8 mouse cellular contexts compared by ENCODE assay signal in genomic region chr8:83724697-83725482, GRCm38 (mm10). TPM values are rescaled to one million over a fixed set of nuclear protein-coding genes. Genes with fewer than 3 reads are reported as not detected.
DNase-seq lines count a peak whose midpoint lies in the region; ATAC-seq and TF ChIP-seq lines count a peak whose summit lies in the region.

No protein-coding gene starts in this region.

- no peak overlapping the region for H3K4me3 ChIP-seq in forebrain, postnatal 0 days (ENCODE audit: low read depth, low read length)
- no peak overlapping the region for H3K4me3 ChIP-seq in hindbrain, embryonic 10.5 days
- no peak overlapping the region for H3K4me3 ChIP-seq in lung, embryonic 15.5 days

- no peaks in the 10 kb centered on the region for H3K9me3 ChIP-seq in forebrain, postnatal 0 days (ENCODE audit: low read length)
- no peaks in the 10 kb centered on the region for H3K9me3 ChIP-seq in hindbrain, embryonic 10.5 days
- H3K9me3 ChIP-seq in lung, embryonic 15.5 days, result no peaks in the 10 kb centered on the region

- no peaks in the 10 kb centered on the region for H3K27me3 ChIP-seq in forebrain, postnatal 0 days (ENCODE audit: insufficient read depth, low read length)
- H3K27me3 ChIP-seq in hindbrain, embryonic 10.5 days (ENCODE audit: insufficient read depth, poor library complexity, severe bottlenecking), result no peaks in the 10 kb centered on the region
- no peaks in the 10 kb centered on the region for H3K27me3 ChIP-seq in lung, embryonic 15.5 days

- peak; percentile 84 for ATAC-seq in forebrain, postnatal 0 days
- ATAC-seq in lung, embryonic 15.5 days (ENCODE audit: borderline replicate concordance, extremely low read depth, low FRiP score, low TSS enrichment), result peak; percentile 57; the same call in 1 of the 2 replicates

- H3K9ac ChIP-seq in forebrain, postnatal 0 days, result no peak overlapping the region
- H3K9ac ChIP-seq in lung, embryonic 15.5 days, result no peak overlapping the region

- H3K36me3 ChIP-seq in forebrain, postnatal 0 days (ENCODE audit: insufficient read depth), result peaks cover 61% of the 10 kb centered on the region
- H3K36me3 ChIP-seq in hindbrain, embryonic 10.5 days, result peaks cover 66% of the 10 kb centered on the region
- H3K36me3 ChIP-seq in lung, embryonic 15.5 days, result peaks cover 78% of the 10 kb centered on the region

- H3K27ac ChIP-seq in forebrain, postnatal 0 days (ENCODE audit: low read depth, low read length), result no peak overlapping the region
- H3K27ac ChIP-seq in hindbrain, embryonic 10.5 days, result no peak overlapping the region
- H3K27ac ChIP-seq in lung, embryonic 15.5 days, result no peak overlapping the region

- H3K4me1 ChIP-seq in forebrain, postnatal 0 days (ENCODE audit: insufficient read depth), result no peaks in the 10 kb centered on the region
- no peaks in the 10 kb centered on the region for H3K4me1 ChIP-seq in hindbrain, embryonic 10.5 days (replicated peaks)
- no peaks in the 10 kb centered on the region for H3K4me1 ChIP-seq in lung, embryonic 15.5 days

- peak; percentile 95 for TF ChIP-seq CTCF in forebrain, postnatal 0 days (IDR thresholded peaks at IDR 0.05; ENCODE audit: low read depth)

- peak; percentile 94 for DNase-seq in ES-CJ7 (ENCODE audit: low read depth, low spot score)
- DNase-seq in cerebellum, adult 11-12 months, result peak; percentile 71
- DNase-seq in forebrain, postnatal 0 days, result peak; percentile 73
- peak; percentile 76 for DNase-seq in hindbrain, embryonic 10.5 days (ENCODE audit: low spot score)
- peak; percentile 76 for DNase-seq in layer of hippocampus, adult 9-11 months
- peak; percentile 69 for DNase-seq in ovary, adult 18-20 months (ENCODE audit: low spot score)
- peak; percentile 90 for DNase-seq in thymus, postnatal 14 days

- no peak overlapping the region for H3K4me2 ChIP-seq in forebrain, postnatal 0 days (ENCODE audit: low read depth)
- no peak overlapping the region for H3K4me2 ChIP-seq in lung, embryonic 15.5 days

- WGBS in forebrain, postnatal 0 days, result 41% methylated on average over 15 of the region's 15 CpGs
- 57% methylated on average over 15 of the region's 15 CpGs for WGBS in hindbrain, embryonic 10.5 days
- 39% methylated on average over 15 of the region's 15 CpGs for WGBS in lung, embryonic 15.5 days

RNA-seq across cellular contexts. Expression of gene Ddx39, which starts 9.9 kb away (rescaled TPM):
- 54.1 and 58.4 TPM in 2 replicates for total RNA-seq in forebrain, postnatal 0 days (2014; rRNA removed)
- 76.3 and 79.5 TPM in 2 replicates for polyA plus RNA-seq in forebrain, postnatal 0 days (2015; fragmentation: Nextera tagmentation; extraction: Ambion mirVana)
- 253 and 322 TPM in 2 replicates for polyA plus RNA-seq in hindbrain, embryonic 10.5 days (2016; fragmentation: Nextera tagmentation; extraction: Ambion mirVana)
- polyA plus RNA-seq in lung, embryonic 15.5 days (2015; fragmentation: Nextera tagmentation; extraction: Ambion mirVana), result 186 and 187 TPM in 2 replicates

RNA-seq across cellular contexts. Expression of gene Adgre5, which starts 16.2 kb away (rescaled TPM):
- 9.2 and 9.9 TPM in 2 replicates for total RNA-seq in forebrain, postnatal 0 days (2014; rRNA removed)
- polyA plus RNA-seq in forebrain, postnatal 0 days (2015; fragmentation: Nextera tagmentation; extraction: Ambion mirVana), result 6.7 and 9.2 TPM in 2 replicates
- 6.9 and 9.3 TPM in 2 replicates for polyA plus RNA-seq in hindbrain, embryonic 10.5 days (2016; fragmentation: Nextera tagmentation; extraction: Ambion mirVana)
- polyA plus RNA-seq in lung, embryonic 15.5 days (2015; fragmentation: Nextera tagmentation; extraction: Ambion mirVana), result 56.7 and 64.0 TPM in 2 replicates

RNA-seq across cellular contexts. Expression of gene Pkn1, which starts 25.9 kb away (rescaled TPM):
- total RNA-seq in forebrain, postnatal 0 days (2014; rRNA removed), result 70.8 and 72.6 TPM in 2 replicates
- 18.5 and 25.2 TPM in 2 replicates for polyA plus RNA-seq in forebrain, postnatal 0 days (2015; fragmentation: Nextera tagmentation; extraction: Ambion mirVana)
- 28.2 and 29.9 TPM in 2 replicates for polyA plus RNA-seq in hindbrain, embryonic 10.5 days (2016; fragmentation: Nextera tagmentation; extraction: Ambion mirVana)
- polyA plus RNA-seq in lung, embryonic 15.5 days (2015; fragmentation: Nextera tagmentation; extraction: Ambion mirVana), result 35.4 and 38.0 TPM in 2 replicates

RNA-seq across cellular contexts. Expression of gene Ptger1, which starts 58.4 kb away (rescaled TPM):
- total RNA-seq in forebrain, postnatal 0 days (2014; rRNA removed), result 0.46 and 0.57 TPM in 2 replicates
- 0.20 and 0.27 TPM in 2 replicates for polyA plus RNA-seq in forebrain, postnatal 0 days (2015; fragmentation: Nextera tagmentation; extraction: Ambion mirVana)
- 0.58 and 0.62 TPM in 2 replicates for polyA plus RNA-seq in hindbrain, embryonic 10.5 days (2016; fragmentation: Nextera tagmentation; extraction: Ambion mirVana)
- polyA plus RNA-seq in lung, embryonic 15.5 days (2015; fragmentation: Nextera tagmentation; extraction: Ambion mirVana), result 1.2 and 1.4 TPM in 2 replicates
